Mouse (Mus musculus): ENCODE results near the gene Il1rl1. TPM values are rescaled to one million over a fixed set of nuclear protein-coding genes. Genes with fewer than 3 reads are reported as not detected.

The Il1rl1 gene
- total RNA-seq, 2 experiments from 2014 or later, result 5.9 to 11.7 TPM

DNA sequence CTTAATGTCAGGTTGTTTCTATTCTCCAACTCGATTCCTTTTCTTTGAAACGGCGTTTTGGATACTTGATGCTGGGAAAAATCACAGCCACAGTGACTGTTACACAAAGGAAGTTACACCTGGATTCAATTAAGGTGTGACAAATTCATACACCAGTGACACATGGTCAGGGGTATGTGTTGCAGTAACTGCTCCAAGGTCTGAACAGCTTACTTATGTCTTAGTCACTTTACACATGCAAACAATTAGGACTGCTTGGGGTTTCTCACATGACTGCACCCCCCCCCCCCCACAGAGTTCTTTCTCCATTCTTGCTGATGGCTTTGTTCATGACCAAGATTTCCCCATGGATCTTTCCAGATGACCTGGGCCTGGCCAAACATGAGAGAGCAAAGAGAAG, 6.6 kb downstream of the Il1rl1 start:
- ATAC-seq (replicated peaks; ENCODE audit: poor library complexity), result no peak

DNA sequence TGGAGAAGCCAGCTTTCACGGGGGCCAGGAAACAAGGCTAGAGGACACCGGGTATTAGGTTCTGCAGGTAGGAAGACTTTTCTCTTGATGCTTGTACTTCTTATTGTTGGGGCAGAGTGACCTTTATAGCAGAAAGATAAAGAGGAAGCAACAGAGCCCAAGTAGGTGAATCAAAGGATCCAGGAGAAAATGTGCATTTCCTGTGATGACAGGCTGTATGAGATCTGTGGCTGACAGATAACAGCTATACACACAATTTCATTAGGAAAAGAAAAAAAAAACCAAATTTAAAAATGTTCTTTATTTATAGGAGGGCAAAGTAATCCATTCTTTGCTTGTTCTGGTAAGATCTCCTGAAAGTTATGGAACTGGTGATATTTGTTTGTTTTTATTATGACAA, 8.0 kb downstream of the Il1rl1 start:
- ATAC-seq (replicated peaks; ENCODE audit: poor library complexity), result peak; percentile 61; the same call in 1 of the 2 replicates

DNA sequence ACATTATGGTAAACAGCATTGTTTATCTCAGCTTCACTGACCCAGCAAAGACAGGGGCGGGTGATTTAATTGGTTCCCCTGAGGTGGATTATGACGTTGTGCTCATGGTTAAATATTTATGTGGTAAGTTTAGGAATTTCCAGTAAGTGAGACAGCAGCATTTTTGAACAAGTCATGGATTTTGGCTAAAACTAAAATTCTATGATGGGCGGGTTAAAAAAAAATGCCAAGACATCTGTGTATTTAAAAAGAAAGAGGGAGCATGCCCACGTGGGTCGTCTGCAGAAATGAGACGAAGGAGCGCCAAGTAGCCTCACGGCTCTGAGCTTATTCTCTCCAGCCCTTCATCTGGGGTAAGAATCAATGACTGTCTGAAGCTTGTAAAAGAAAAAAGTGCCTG, 10.1 kb downstream of the Il1rl1 start:
- no peak for ATAC-seq (replicated peaks; ENCODE audit: poor library complexity)

DNA sequence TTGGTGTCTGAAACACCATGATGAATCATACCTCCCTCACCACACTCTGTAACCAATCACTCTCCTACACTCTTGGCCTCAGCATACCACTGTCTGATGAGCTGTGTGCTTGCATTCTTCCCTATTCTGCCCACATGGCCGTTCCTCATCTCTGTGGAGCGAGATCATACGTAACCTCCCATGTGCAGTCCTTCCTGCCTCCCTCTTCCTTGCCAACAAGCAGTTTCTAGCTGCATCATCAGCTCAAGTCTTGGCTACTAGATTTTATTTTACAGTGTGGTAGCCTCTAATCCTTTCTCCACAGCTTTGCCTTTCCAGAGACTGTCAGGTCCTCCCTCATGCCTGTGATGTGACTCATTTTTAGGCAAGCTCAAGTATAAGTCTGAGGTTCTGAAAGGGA, 15.4 kb downstream of the Il1rl1 start:
- ATAC-seq (replicated peaks; ENCODE audit: poor library complexity), result peak; percentile 55

DNA sequence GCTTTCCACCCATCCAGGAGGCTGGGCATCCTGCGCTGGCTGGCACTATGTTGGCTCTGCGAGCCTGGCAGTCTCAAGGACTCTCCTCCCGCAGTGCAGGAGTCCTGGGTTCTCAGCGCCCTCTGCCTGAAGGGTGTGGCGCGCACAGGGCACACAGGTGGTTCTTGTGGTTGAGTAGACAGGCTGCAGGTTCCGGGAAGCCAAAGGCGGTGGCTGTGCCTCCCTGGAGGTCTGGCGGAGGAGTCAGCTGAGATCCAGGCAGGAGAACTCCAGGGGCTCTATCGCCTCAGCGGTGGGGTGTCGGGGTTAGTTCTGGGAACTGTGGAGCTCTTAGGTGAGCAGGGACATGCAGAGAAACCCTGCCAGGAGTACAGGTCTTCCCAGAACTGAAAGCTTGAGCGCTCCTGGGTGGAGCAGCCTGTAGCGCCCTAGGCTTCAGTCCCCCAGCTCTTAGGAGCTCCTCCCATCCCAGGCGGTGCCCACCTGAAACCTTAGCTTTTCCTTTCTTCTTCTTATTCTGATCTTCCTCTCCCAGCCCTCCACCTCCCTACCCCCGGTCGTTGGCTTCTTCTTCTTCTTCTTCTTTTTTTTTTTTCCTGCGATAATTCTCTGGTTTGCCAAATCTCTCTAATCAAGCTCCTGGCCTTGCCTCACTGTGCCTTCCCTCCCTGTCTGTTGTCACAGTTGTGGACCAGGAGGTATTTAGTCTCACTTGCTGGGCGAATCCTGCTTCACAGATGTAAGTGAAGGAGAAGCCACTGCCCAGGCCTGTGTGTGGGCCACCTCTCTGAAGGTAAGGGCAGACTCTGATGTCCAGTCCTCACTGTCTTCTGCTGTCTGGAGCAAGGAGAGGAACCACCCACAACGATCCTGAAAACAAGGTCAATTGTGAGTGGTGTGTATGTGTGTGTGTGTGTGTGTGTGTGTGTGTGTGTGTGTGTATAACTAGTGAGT, 36.4 kb downstream of the Il1rl1 start, which contains the start of gene Il18r1:
Gene Il18r1 (plus strand): TSS at position 76 of the 954 bp plus-strand sequence.
- peak; percentile 76 for ATAC-seq (replicated peaks; ENCODE audit: poor library complexity)

DNA sequence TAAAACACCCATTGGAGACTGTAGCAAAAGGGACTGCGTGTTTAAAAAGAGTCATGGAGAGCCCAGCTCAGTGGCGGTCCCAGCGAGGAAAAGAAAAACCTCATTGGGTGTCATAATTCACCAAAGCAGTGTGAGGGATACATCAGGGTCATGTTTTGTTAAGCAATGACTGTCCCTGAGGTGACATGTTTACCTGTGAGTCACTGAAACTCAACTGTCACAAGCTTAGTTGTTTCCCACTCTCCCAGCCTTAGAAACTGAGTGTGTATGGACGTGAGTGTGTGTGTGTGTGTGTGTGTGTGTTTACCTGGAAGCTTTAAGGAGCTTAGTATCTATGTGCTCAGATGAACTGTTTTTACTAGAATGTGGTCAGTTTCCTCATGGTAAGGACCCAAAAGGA, 37.9 kb downstream of the Il1rl1 start:
- ATAC-seq (replicated peaks; ENCODE audit: poor library complexity), result no peak

DNA sequence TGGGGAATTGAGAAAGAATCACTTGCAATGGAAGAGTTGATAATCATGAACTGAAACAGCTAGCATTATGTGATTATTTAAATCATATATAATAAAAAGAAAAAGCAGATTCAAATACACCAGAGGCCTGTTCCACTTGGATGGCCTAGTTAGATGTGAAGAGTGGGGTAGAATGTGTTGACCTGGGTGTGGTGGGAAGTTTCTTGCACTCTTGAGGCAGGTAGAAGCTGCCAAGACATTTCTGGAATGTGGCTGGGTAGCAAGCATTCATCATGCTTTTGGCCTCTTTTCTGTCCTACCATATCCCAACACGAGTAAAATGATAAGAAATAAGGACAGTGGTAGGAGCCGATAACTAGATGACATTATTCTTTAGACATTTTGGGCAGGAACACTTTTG, 39.4 kb downstream of the Il1rl1 start:
- ATAC-seq (replicated peaks; ENCODE audit: poor library complexity), result no peak

DNA sequence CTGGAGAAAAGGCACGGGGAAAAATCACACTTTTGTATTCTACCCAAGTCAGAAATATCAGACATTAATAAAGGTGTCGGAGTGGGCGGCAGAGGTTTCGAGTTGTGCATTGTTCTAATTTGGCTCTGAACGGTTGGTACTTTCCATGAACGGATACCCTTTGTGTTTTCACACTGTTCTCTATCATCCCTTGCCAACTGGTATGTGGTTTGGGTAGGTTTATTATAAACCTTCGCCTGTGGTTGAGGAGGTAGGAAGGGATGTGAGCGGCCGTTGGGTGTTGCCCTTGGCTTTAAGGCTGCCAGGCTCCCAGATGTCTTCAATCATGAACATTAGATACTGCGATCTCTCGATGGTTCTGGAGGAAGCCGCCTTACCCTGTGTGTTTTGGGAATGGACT, 40.5 kb downstream of the Il1rl1 start:
- peak; percentile 72 for ATAC-seq (replicated peaks; ENCODE audit: poor library complexity)

DNA sequence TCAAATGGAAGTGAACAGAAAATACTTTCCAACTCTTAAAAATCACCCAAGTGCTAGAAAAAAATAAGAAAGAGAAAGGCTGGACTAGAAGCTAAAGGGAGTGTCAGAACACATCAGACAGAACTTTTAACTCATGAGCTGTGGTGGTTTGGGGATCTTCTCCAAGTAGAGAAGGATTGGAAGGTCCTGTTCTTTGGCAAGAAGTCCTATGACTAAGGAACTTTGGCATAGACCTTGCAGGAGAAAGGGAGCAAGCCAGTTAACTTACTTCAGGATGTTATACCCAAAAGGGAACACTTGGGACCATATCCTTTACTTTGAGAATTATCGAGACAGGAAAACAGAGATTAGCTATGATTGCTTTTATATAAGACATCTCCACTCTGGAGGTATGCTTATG, 43.0 kb downstream of the Il1rl1 start:
- no peak for ATAC-seq (replicated peaks; ENCODE audit: poor library complexity)

DNA sequence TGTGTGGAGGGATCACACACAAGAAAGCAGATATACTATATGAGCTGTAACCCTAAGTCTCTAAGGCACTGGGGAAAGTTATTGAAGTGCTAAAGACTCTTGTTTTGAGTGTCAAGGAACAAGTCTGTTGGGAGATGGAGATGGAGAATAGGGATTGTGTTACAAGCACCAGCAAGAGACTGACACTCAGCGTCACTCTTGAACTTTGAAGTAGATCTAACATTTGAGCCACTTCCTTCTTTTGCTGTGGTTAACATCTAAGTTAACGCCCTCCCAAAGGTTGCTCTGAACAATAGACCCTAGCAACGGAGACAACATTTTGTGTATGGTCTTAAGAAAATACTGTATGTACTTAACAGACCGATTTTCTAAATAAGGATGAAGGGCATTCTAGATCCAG, 44.3 kb downstream of the Il1rl1 start:
- peak; percentile 48 for ATAC-seq (replicated peaks; ENCODE audit: poor library complexity)

DNA sequence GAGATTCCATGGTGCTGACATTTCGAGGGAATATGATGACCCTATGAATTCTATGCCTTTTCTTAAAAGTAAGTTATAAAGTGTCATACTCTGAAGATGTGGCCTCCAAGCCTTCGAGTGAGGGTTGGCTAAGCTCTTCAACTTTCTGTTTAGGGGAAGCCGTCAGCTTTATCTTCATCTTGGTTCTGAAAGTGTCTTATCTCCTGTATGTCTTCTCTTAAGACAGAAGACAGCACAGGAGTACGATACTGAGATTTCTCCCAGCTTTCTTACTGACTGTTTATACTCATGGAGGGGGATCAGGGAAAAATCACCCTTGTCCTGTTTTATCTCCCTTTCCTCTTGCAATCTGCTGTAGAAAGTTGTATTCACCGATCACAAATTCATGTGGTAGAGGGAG, 45.0 kb downstream of the Il1rl1 start:
- no peak for ATAC-seq (replicated peaks; ENCODE audit: poor library complexity)

DNA sequence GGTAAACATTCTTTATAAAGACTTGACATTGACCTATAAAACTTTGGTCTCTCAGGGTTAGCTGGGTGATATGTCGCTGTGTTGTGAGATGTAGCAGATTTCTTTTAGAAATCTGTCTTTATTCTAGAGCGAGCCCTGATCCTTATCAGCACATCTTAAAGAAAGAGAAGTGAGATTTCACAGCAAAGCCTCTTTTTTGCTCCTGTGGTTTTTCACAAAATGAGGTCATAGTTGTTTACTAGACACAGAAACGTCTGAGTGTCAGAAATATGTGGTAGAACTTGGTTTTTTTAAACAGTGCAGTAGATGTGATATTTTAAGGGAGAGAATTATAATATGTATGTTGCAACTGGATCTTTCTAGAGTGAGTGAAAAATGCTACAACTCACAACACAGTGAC, 46.3 kb downstream of the Il1rl1 start:
- peak; percentile 36 for ATAC-seq (replicated peaks; ENCODE audit: poor library complexity)

DNA sequence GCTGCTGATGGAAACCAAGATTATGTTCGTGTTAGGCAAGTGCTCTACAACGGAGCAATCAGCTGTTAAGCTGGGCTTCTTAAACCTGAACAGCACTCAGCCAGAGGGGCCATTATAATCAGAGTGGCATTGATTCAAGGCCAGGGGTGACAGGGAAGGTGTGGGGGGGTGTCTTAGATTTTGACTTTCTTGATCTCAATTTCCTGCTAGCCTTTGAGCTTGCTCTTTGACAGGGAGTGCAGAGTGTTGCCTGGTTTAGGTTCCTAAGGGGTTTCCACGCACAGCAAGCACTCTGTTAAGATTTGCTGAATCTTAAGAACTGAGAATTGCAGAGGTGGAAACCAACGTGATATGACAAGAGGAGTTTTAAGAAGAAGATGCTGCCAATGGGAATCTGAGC, 47.4 kb downstream of the Il1rl1 start:
- ATAC-seq (replicated peaks; ENCODE audit: poor library complexity), result no peak

DNA sequence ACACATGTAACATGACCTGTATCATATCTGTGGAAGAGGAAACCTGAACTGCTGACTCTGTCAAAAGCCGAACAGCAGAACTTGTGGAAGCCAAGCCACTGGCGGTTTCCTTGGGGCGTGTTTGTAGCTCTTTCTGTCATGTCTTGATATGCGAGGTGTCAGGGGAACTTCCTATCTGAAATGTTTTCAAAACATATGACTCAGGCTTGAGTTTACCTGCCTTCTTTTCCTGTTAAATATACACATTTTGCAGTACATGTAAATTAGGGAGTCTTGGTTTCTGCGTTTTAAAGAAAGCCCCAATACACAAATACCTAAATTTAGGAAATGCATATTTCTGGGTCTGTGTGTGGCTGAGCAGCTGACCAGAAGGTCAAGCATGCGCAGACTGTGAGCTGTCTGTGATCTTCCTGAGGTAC, 50.1 kb downstream of the Il1rl1 start:
- peak; percentile 72 for ATAC-seq (replicated peaks; ENCODE audit: poor library complexity)

DNA sequence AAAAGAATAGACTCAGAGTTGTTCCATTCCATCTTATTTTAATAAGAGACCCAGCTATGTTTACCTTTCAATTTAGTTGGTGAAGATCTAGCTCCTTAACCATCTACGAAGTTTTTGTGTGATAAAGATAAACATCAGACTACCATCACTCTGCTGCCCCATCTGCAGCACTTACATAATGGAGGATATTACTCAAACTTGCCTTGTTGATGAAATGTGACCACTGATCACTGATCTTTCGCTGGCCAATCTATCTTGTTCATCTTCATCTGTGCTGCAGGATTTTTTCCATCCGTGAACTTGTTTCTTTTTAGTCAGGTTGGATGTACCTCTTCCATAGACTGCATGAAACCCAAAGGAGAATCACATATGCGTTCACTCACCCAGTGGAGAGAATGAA, 65.2 kb downstream of the Il1rl1 start:
- no peak for ATAC-seq (replicated peaks; ENCODE audit: poor library complexity)

DNA sequence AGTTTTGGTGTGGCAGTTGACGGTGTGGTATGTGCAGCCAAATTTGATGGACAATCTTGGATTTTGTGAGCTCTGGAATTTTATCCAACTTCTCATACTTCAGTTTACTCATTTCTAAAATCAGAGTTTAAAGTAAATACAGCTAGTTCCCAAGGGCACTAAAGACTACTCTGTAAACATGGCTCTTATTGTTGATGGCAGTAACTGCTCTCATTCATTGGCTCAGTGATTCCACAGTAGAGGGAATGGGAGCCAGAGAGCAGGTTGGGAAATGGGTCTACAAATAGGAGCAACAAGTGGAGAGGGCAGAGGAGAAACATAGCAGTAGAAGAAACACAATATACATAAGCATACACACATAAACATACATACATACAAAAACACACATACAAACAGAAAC, 70.3 kb downstream of the Il1rl1 start:
- ATAC-seq (replicated peaks; ENCODE audit: poor library complexity), result no peak

DNA sequence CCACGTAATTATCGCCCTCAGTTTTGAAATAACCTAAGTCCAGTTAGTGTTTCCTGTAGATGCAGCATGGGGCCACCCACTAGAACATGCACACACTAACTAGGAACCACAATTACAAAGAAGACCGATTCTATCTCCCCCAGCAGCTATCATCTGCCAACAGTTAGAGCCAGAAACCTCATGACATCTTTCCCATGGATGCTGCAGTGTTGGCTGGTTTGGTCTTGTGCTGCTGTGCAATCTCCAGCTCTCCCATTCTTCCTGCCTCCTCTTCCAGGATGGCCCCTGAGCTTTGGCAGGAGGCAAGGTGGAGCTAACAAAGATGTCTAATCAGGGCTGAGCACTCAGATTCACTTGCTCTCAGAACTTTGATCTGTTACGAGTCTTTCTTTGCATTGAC, 71.8 kb downstream of the Il1rl1 start:
- ATAC-seq (replicated peaks; ENCODE audit: poor library complexity), result peak; percentile 32

DNA sequence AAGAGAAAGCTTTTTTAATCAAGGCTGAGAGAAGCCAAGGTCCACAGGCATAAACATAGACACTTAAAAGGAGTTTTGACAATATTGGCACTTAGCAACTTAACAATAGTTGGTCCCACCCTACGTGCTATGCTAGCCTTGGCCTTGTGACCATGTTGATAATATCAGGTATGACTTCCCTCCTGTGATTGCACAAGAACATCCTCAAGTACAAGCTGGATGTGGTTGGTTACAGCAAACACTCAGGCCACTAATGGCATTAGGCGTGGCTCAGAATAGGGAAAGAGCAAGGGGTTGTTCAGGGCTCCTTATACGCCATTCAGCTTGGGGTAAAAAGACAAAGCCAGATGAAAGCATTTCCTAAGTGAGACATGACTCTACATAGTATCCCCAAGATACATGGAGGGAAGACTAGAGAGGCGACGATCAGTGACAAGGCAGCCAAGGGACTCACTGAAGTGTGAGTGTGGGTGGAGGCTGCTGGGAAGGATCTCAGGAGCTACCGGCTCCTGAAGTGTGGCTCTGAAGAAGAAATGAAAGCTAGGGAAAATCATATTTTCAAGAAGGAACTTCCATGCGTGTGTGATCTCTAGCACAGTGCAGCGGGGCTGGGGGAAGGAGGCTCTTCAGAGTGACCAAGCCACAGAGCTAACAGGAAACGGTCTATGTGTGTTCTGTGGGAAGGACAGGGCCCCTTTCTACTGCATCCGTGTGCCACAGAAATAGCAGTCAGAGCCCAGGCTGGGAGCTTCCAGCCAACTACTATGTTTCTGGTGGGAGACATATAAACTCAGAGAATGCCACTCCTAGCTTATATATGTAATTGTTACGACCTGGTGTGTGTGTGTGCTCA, 72.4 kb downstream of the Il1rl1 start:
- ATAC-seq (replicated peaks; ENCODE audit: poor library complexity), result peak; percentile 84

DNA sequence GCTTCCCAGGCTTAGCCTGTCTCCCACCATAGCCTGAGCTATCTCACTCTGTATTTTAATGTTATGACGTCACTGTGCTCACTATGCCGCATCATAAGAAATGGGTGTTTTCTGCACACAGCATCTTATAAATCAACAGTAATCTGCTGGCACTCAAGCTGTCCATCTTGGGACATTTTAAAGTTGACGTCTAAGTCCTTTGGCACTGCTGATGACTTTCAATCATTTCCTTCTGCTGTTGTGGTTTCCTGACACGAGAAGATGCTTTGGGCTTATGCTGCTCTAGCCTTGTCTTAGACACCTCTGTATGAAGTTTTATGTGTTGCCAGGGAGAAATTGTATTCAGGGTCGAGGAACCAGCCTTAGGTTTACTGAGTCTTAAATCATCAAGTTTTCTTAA, 75.2 kb downstream of the Il1rl1 start:
- ATAC-seq (replicated peaks; ENCODE audit: poor library complexity), result no peak

All from megakaryocyte progenitor cell, adult 5-6 weeks (primary cell).